Comparison of ENCODE assay signal across 10 mouse cellular contexts in genomic region chr7:117021716-117022115, GRCm38 (mm10).
DNase-seq lines count a peak whose midpoint lies in the region; ATAC-seq and TF ChIP-seq lines count a peak whose summit lies in the region.
"Had no signal": no experiment of that assay in that cellular context is flagged by ENCODE, and none has a peak within 500 bp of the region (broad histone marks: within the 10 kb centered on the region; RNA-seq: fewer than 3 reads in every experiment).

No protein-coding gene starts in this region.

- no peak overlapping the region for H3K4me2 ChIP-seq in kidney, postnatal 0 days (ENCODE audit: low read length)
- H3K4me2 ChIP-seq: limb, embryonic 13.5 days had no signal

- H3K4me1 ChIP-seq in kidney, postnatal 0 days (replicated peaks; ENCODE audit: insufficient read depth, low read length), result no peaks in the 10 kb centered on the region
- H3K4me1 ChIP-seq: limb, embryonic 13.5 days had no signal

- 48% methylated on average over 4 of the region's 4 CpGs for WGBS in kidney, postnatal 0 days

- DNase-seq in kidney, postnatal 0 days (ENCODE audit: low spot score), result peak; percentile 79
- DNase-seq in kidney, adult 18-20 months, result no peak
- DNase-seq in NIH3T3 (ENCODE audit: low read depth), result peak; percentile 67
- peak; percentile 4 for DNase-seq in c-Kit-positive CD71-negative TER-119-negative erythroid progenitor cells, embryonic 14.5 days (ENCODE audit: low read depth)
- DNase-seq in lung, postnatal 10 days, result peak; percentile 47
- no peak for DNase-seq in layer of hippocampus, adult 8-10 months (ENCODE audit: low spot score in 2 of 2)
- DNase-seq in layer of hippocampus, adult 18-20 months (ENCODE audit: low spot score in 2 of 2), result no peak
- no peak for DNase-seq in thymus, postnatal 36 days
- DNase-seq: gastrocnemius, postnatal 25 days had no signal

- ATAC-seq in kidney, postnatal 0 days (replicated peaks; ENCODE audit: low FRiP score, low read depth), result no peak

- TF ChIP-seq CTCF in kidney, postnatal 0 days (IDR thresholded peaks at IDR 0.05; ENCODE audit: low read depth), result no peak

- no peak overlapping the region for H3K9ac ChIP-seq in kidney, postnatal 0 days (ENCODE audit: low read depth, low read length)
- H3K9ac ChIP-seq: limb, embryonic 13.5 days had no signal

- H3K4me3 ChIP-seq in kidney, postnatal 0 days (replicated peaks; ENCODE audit: low read depth, low read length), result no peak overlapping the region
- H3K4me3 ChIP-seq: limb, embryonic 13.5 days had no signal

- no peaks in the 10 kb centered on the region for H3K27me3 ChIP-seq in kidney, postnatal 0 days (ENCODE audit: insufficient read depth, low read length)
- H3K27me3 ChIP-seq: limb, embryonic 13.5 days had no signal

- H3K27ac ChIP-seq in kidney, postnatal 0 days, result no peak overlapping the region
- H3K27ac ChIP-seq: limb, embryonic 13.5 days had no signal

- H3K9me3 ChIP-seq in kidney, postnatal 0 days (replicated peaks; ENCODE audit: low read length), result no peaks in the 10 kb centered on the region
- H3K9me3 ChIP-seq: limb, embryonic 13.5 days had no signal

- no peaks in the 10 kb centered on the region for H3K36me3 ChIP-seq in kidney, postnatal 0 days (ENCODE audit: insufficient read depth, low read length)
- H3K36me3 ChIP-seq: limb, embryonic 13.5 days had no signal

Comparison
In these comparisons a context has a peak if more than half of its experiments do, and no peak if none do; other contexts are left out.
1. DNase-seq: peak in kidney, postnatal 0 days (single experiment), NIH3T3 (single experiment), c-Kit-positive CD71-negative TER-119-negative erythroid progenitor cells, embryonic 14.5 days (single experiment) and lung, postnatal 10 days (single experiment); none in kidney, adult 18-20 months (single experiment), layer of hippocampus, adult 8-10 months (0 of 2), layer of hippocampus, adult 18-20 months (0 of 2) and thymus, postnatal 36 days (0 of 2).